Mouse (Mus musculus): ENCODE measurements around the gene Gm28305. TPM values are rescaled to one million over a fixed set of nuclear protein-coding genes. Genes with fewer than 3 reads are reported as not detected.
A peak's percentile ranks its signal among the peaks of the same experiment; 100 is the strongest.

Gm28305 gene
- polyA plus RNA-seq, 1 experiment from 2014 or later: not detected

GRCm38 (mm10) chr9:104063244-104063961, 22.9 kb downstream of the Gm28305 start, which contains the start of gene Acad11:
Gene Acad11 (plus strand): TSS chr9:104063377.
- H3K27me3 ChIP-seq (replicated peaks; ENCODE audit: control insufficient read depth, insufficient read depth, low read length): no peaks in the 10 kb centered on the region
- peak within 1 kb of the TSS; percentile 78 for H3K27ac ChIP-seq (ENCODE audit: low read depth, low read length)
- peak; percentile 98 for ATAC-seq
- under 1% methylated on average over 30 of the region's 30 CpGs for WGBS
- peaks cover 4% of the 10 kb centered on the region; the same call in 1 of the 2 replicates for H3K36me3 ChIP-seq (ENCODE audit: control insufficient read depth, insufficient read depth, low read length)
- H3K4me3 ChIP-seq (ENCODE audit: low read length): peak within 1 kb of the TSS; percentile 100
- no peaks in the 10 kb centered on the region for H3K9me3 ChIP-seq (ENCODE audit: control insufficient read depth, low read length)
- peak within 1 kb of the TSS; percentile 86 for H3K4me2 ChIP-seq (ENCODE audit: low read length)
- H3K9ac ChIP-seq (ENCODE audit: low read depth, low read length): peak within 1 kb of the TSS; percentile 96
- H3K4me1 ChIP-seq (ENCODE audit: control insufficient read depth, insufficient read depth, low read depth, low read length): peaks cover 17% of the 10 kb centered on the region

GRCm38 (mm10) chr9:104064571-104064970, 24.1 kb downstream of the Gm28305 start:
- Histone ChIP-seq H3K9ac (ENCODE audit: low read depth, low read length) (no peak overlapping the region), H3K27ac (ENCODE audit: low read depth, low read length) (no peak overlapping the region), H3K9me3 (ENCODE audit: control insufficient read depth, low read length) (no peaks in the 10 kb centered on the region), H3K27me3 (replicated peaks; ENCODE audit: control insufficient read depth, insufficient read depth, low read length) (no peaks in the 10 kb centered on the region), H3K4me1 (ENCODE audit: control insufficient read depth, insufficient read depth, low read depth, low read length) (peaks cover 17% of the 10 kb centered on the region), H3K36me3 (ENCODE audit: control insufficient read depth, insufficient read depth, low read length) (peaks cover 4% of the 10 kb centered on the region; the same call in 1 of the 2 replicates), H3K4me3 (ENCODE audit: low read length) (no peak overlapping the region), H3K4me2 (ENCODE audit: low read length) (no peak overlapping the region)
- no peak for ATAC-seq
- 47% methylated on average over 1 of the region's 1 CpGs for WGBS

- WGBS: 86% methylated on average over 4 of the region's 4 CpGs
- Histone ChIP-seq H3K9ac (ENCODE audit: low read depth, low read length) (no peak overlapping the region), H3K27me3 (replicated peaks; ENCODE audit: control insufficient read depth, insufficient read depth, low read length) (no peaks in the 10 kb centered on the region), H3K4me1 (ENCODE audit: control insufficient read depth, insufficient read depth, low read depth, low read length) (no peaks in the 10 kb centered on the region), H3K9me3 (ENCODE audit: control insufficient read depth, low read length) (no peaks in the 10 kb centered on the region), H3K27ac (ENCODE audit: low read depth, low read length) (no peak overlapping the region), H3K36me3 (ENCODE audit: control insufficient read depth, insufficient read depth, low read length) (no peaks in the 10 kb centered on the region), H3K4me3 (ENCODE audit: low read length) (no peak overlapping the region), H3K4me2 (ENCODE audit: low read length) (no peak overlapping the region)
- no peak for ATAC-seq
These were observed 29.8 kb downstream of the Gm28305 start for GRCm38 (mm10) chr9:104070241-104070640.

GRCm38 (mm10) chr9:104070863-104071604, 30.6 kb downstream of the Gm28305 start:
- Histone ChIP-seq H3K9ac (ENCODE audit: low read depth, low read length) (no peak overlapping the region), H3K9me3 (ENCODE audit: control insufficient read depth, low read length) (no peaks in the 10 kb centered on the region), H3K27ac (ENCODE audit: low read depth, low read length) (no peak overlapping the region), H3K4me1 (ENCODE audit: control insufficient read depth, insufficient read depth, low read depth, low read length) (no peaks in the 10 kb centered on the region), H3K4me3 (ENCODE audit: low read length) (no peak overlapping the region), H3K4me2 (ENCODE audit: low read length) (no peak overlapping the region), H3K36me3 (ENCODE audit: control insufficient read depth, insufficient read depth, low read length) (no peaks in the 10 kb centered on the region), H3K27me3 (replicated peaks; ENCODE audit: control insufficient read depth, insufficient read depth, low read length) (no peaks in the 10 kb centered on the region)
- no peak for ATAC-seq
- WGBS: 84% methylated on average over 8 of the region's 8 CpGs

GRCm38 (mm10) chr9:104075808-104076207, 35.3 kb downstream of the Gm28305 start:
- Histone ChIP-seq H3K9me3 (ENCODE audit: control insufficient read depth, low read length) (no peaks in the 10 kb centered on the region), H3K4me1 (ENCODE audit: control insufficient read depth, insufficient read depth, low read depth, low read length) (no peaks in the 10 kb centered on the region), H3K9ac (ENCODE audit: low read depth, low read length) (no peak overlapping the region), H3K4me2 (ENCODE audit: low read length) (no peak overlapping the region), H3K4me3 (ENCODE audit: low read length) (no peak overlapping the region), H3K27me3 (replicated peaks; ENCODE audit: control insufficient read depth, insufficient read depth, low read length) (no peaks in the 10 kb centered on the region), H3K27ac (ENCODE audit: low read depth, low read length) (no peak overlapping the region), H3K36me3 (ENCODE audit: control insufficient read depth, insufficient read depth, low read length) (no peaks in the 10 kb centered on the region; the same call in 1 of the 2 replicates)
- ATAC-seq: no peak
- 64% methylated on average over 2 of the region's 2 CpGs for WGBS

GRCm38 (mm10) chr9:104078780-104079179, 38.3 kb downstream of the Gm28305 start:
- ATAC-seq: no peak
- Histone ChIP-seq H3K9me3 (ENCODE audit: control insufficient read depth, low read length) (no peaks in the 10 kb centered on the region), H3K36me3 (ENCODE audit: control insufficient read depth, insufficient read depth, low read length) (no peaks in the 10 kb centered on the region; the same call in 1 of the 2 replicates), H3K4me2 (ENCODE audit: low read length) (no peak overlapping the region), H3K9ac (ENCODE audit: low read depth, low read length) (no peak overlapping the region), H3K27me3 (replicated peaks; ENCODE audit: control insufficient read depth, insufficient read depth, low read length) (no peaks in the 10 kb centered on the region), H3K4me3 (ENCODE audit: low read length) (no peak overlapping the region), H3K4me1 (ENCODE audit: control insufficient read depth, insufficient read depth, low read depth, low read length) (no peaks in the 10 kb centered on the region), H3K27ac (ENCODE audit: low read depth, low read length) (no peak overlapping the region)
- 100% methylated on average over 1 of the region's 1 CpGs for WGBS

- H3K4me1 ChIP-seq (ENCODE audit: control insufficient read depth, insufficient read depth, low read depth, low read length): no peaks in the 10 kb centered on the region
- no peak overlapping the region for H3K4me2 ChIP-seq (ENCODE audit: low read length)
- no peak overlapping the region for H3K9ac ChIP-seq (ENCODE audit: low read depth, low read length)
- no peaks in the 10 kb centered on the region for H3K27me3 ChIP-seq (replicated peaks; ENCODE audit: control insufficient read depth, insufficient read depth, low read length)
- H3K36me3 ChIP-seq (ENCODE audit: control insufficient read depth, insufficient read depth, low read length): peaks cover 3% of the 10 kb centered on the region; the same call in 1 of the 2 replicates
- no peak for ATAC-seq
- H3K4me3 ChIP-seq (ENCODE audit: low read length): no peak overlapping the region
- no peaks in the 10 kb centered on the region for H3K9me3 ChIP-seq (ENCODE audit: control insufficient read depth, low read length)
- no peak overlapping the region for H3K27ac ChIP-seq (ENCODE audit: low read depth, low read length)
- WGBS: 46% methylated on average over 5 of the region's 5 CpGs
These were observed 38.9 kb downstream of the Gm28305 start for GRCm38 (mm10) chr9:104079379-104079778.

GRCm38 (mm10) chr9:104080038-104080437, 39.6 kb downstream of the Gm28305 start:
- H3K4me2 ChIP-seq (ENCODE audit: low read length): no peak overlapping the region
- H3K36me3 ChIP-seq (ENCODE audit: control insufficient read depth, insufficient read depth, low read length): peaks cover 6% of the 10 kb centered on the region; the same call in 1 of the 2 replicates
- H3K27me3 ChIP-seq (replicated peaks; ENCODE audit: control insufficient read depth, insufficient read depth, low read length): no peaks in the 10 kb centered on the region
- H3K4me1 ChIP-seq (ENCODE audit: control insufficient read depth, insufficient read depth, low read depth, low read length): no peaks in the 10 kb centered on the region
- no peak for ATAC-seq
- H3K9me3 ChIP-seq (ENCODE audit: control insufficient read depth, low read length): no peaks in the 10 kb centered on the region
- H3K27ac ChIP-seq (ENCODE audit: low read depth, low read length): no peak overlapping the region
- WGBS: 81% methylated on average over 3 of the region's 3 CpGs
- no peak overlapping the region for H3K4me3 ChIP-seq (ENCODE audit: low read length)
- no peak overlapping the region for H3K9ac ChIP-seq (ENCODE audit: low read depth, low read length)

GRCm38 (mm10) chr9:104085730-104086429, 45.4 kb downstream of the Gm28305 start:
- no peak overlapping the region for H3K4me3 ChIP-seq (ENCODE audit: low read length)
- no peak overlapping the region for H3K9ac ChIP-seq (ENCODE audit: low read depth, low read length)
- ATAC-seq: no peak
- 61% methylated on average over 4 of the region's 4 CpGs for WGBS
- H3K27ac ChIP-seq (ENCODE audit: low read depth, low read length): no peak overlapping the region
- no peaks in the 10 kb centered on the region for H3K27me3 ChIP-seq (replicated peaks; ENCODE audit: control insufficient read depth, insufficient read depth, low read length)
- H3K4me1 ChIP-seq (ENCODE audit: control insufficient read depth, insufficient read depth, low read depth, low read length): no peaks in the 10 kb centered on the region
- H3K9me3 ChIP-seq (ENCODE audit: control insufficient read depth, low read length): no peaks in the 10 kb centered on the region
- H3K4me2 ChIP-seq (ENCODE audit: low read length): no peak overlapping the region
- H3K36me3 ChIP-seq (ENCODE audit: control insufficient read depth, insufficient read depth, low read length): peaks cover 6% of the 10 kb centered on the region; the same call in 1 of the 2 replicates

Measured in hindbrain, embryonic 16.5 days (tissue).